Mouse (Mus musculus) layer of hippocampus, adult 8-10 months (tissue): ENCODE measurements around the gene Dnah17. TPM values are rescaled to one million over a fixed set of nuclear protein-coding genes. Genes with fewer than 3 reads are reported as not detected.
A peak's percentile ranks its signal among the peaks of the same experiment; 100 is the strongest.

Experiments used
- DNase-seq, 2 experiments: peaks; one replicate each; pipeline ENCODE4 v3.0.0; 2022; ENCODE audit warnings: low spot score in 2 of 2
- total RNA-seq, 4 experiments: library from RNA; stranded (reverse); gene quantifications; 2 replicates each; pipeline ENCODE4 v1.2.4; 2022

Dnah17 gene
- total RNA-seq, 4 experiments from 2014 or later = 0.07 to 0.09 TPM; not detected in 2

DNA sequence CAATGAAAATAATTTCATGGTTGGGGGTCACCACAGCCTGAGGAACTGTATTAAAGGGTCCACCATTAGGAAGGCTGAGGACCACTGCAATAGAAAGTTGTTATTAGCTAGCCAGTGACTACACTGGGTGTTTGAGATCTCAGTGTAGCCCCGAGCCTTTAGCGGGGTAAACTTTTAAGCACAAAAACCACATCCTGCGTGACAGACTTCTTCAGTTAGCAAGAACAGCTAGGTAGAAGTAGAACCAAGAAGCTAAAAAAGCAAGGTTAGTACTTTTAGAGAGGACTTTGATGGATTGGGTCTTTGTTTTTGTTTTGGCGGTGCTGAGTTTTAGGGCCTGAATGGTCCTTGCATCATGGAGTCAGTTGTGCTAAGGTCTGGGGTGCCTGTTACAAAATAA is 13.3 kb upstream of the Dnah17 start:
- no peak for DNase-seq

- DNase-seq = no peak
Observed at GRCm38 (mm10) chr11:118142547-118143165, 12.2 kb upstream of the Dnah17 start.

DNA sequence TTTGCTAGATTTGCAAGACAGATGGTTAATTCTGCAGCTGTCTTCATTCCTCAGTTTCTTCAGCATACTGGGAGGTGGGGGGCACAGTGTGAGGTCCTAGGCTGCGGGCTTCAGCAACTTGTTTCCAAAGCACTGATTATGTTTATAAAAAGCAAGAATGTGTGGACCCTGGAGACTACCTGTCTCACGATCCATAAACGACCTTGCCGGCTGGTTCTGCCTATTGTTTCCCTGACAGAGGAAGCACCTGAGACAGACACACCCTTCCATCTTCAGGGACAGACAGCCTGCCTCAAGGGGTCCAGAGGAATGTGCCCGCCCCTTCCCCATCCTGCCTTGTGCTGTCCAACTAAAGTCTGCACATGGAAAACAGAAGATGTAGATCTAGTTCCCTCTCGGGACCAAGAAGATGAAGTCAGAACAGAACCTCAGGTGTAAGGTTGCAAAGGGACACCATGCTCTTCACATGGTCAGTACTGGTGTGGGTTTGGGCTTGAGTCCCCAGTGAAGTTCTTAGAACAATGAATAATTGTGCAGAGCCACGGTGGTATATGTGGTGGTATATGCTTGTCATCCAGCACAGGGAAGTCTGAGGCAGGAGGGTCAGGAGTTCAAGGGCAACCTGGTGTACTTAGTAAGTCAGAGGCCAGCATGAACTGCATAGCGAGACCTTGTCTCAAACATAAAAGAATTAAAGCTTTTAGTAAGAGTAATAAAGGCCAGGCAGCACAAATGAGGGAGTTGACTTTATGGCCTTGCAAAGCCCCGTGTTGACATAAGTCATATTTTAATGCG is 10.5 kb upstream of the Dnah17 start:
- no peak for DNase-seq

DNA sequence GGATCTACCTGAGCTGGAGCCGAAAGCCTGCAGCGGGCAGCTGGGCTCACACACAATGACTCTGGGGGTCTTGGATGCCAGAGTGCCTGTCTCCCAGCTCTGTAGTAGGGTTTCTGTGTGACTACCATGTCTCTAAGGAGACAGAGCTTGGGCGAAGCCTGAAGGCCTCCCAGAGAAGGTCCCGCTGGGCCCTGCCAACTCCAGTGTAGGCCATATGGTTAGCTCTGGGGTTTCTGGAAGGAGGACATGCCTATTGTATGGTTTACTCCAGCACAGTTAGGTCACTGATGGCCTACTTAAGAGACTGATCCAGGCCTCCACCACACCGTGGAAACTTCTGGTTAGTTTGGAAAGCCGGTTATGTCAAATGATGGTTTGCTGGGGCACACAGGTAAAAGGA is 7.9 kb upstream of the Dnah17 start:
- DNase-seq = no peak

- no peak for DNase-seq
Observed at GRCm38 (mm10) chr11:118136172-118136632, 5.8 kb upstream of the Dnah17 start.

DNA sequence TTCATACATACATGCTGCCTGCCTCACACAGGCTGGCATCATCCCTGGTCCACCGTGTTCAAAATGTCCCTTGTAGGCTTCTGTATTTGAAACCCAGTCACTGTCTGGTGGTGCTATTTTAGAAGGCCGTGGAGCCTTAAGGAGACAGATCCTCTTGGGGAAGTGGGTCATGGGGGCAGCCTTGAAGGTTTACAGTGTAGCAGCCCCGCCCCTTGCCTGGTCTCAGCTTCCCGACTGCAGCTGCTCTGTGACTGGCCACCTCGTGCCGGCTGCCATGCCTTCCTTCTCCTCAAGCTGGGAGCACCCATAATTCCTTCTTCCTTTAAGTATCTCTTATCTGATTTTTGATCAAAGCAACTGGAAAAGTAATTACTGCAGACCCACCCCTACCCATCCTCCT is 4.8 kb upstream of the Dnah17 start:
- no peak for DNase-seq

DNA sequence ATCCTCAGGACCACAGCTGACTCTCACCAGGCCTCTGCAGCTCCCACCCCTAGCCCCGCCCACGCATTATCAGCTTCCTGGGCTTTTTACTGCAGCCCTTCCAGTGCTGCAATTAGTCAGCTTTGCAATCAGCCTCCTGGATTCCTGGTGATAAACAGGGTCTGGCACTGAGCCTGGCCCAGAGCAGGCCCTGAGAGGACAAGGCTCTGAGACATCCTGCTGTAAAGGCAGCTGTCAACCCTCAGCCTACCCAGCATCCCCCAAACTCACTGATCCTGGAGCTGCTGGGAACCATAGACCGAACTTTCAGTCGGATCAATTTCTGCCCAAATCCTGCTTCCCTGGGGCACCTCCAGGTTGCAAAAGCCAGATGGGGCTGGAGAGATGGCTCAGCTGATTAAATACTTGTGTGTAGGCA is 3.3 kb upstream of the Dnah17 start:
- DNase-seq = peak in 1 of 2 experiments; percentile 17

DNA sequence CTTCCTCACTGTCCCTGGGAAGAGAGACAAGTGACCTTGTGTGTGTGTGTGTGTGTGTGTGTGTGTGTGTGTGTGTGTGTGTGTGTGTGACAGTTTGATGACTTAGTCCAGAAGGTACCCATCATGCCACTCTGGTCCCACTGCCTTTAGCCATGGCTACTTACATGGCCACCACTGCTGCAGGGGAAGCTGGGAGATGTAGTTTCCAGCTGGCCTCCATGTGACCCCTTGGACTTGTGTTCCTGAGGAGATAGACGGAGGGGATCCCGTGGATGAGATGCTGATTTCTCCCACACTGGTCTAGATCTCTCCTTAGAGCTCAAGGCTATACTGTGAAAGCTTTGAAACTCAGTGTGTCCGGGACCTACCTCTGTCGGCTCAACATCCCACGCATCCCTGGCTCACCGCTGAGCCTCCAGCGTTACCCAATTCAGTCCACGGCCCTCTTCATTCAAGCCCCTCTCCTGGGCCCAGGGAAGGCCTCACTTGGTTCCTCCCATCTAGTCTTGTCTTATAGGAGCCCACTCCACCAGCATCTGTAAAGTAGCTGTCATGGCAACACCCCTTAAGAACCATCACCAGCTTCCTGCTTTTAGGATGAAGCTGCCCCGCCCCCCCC is 2.8 kb upstream of the Dnah17 start:
- no peak for DNase-seq

- DNase-seq = no peak
Observed at GRCm38 (mm10) chr11:118132136-118132535, 1.7 kb upstream of the Dnah17 start.

DNA sequence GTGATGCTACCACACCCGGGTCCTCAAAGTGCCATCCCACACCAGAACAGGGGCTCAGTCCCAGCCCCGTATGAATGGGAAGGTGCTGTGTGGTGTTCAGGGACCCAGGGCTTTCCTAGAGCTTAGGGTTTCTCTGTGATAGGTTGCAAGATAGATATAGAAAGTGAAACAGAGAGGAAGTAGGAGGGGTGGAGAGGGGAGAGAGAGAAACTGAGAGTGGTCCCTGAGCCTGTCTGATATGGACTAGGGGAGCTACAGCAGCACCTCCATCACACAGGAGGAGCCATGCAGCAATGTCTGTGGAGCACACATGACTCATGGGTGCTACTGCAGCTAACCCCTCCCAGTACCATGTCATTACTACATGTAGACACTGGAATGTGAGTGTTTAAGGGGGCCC is 622 bp downstream of the Dnah17 start:
- DNase-seq = no peak

GRCm38 (mm10) chr11:118121592-118121991 is 8.8 kb downstream of the Dnah17 start:
- DNase-seq = no peak

DNA sequence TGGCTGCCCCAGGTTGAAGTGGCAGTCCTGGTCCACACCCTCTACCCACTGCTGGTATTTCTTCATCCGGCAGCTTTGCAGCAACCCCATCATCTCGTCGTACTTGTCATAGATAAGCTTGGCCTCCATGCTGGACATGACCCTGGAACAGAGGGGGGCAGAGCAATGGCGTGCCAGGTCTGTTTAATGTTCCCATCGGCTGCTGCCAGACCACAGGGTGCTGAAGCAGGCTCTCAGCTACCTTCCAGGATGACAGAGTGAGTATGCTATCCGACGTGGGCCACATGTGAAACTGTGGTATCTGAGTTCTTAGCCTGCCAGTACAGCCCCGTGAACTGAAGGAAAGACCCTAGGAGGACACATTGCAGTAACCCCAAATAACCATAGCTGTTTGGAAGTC is 11.7 kb downstream of the Dnah17 start:
- DNase-seq = no peak

DNA sequence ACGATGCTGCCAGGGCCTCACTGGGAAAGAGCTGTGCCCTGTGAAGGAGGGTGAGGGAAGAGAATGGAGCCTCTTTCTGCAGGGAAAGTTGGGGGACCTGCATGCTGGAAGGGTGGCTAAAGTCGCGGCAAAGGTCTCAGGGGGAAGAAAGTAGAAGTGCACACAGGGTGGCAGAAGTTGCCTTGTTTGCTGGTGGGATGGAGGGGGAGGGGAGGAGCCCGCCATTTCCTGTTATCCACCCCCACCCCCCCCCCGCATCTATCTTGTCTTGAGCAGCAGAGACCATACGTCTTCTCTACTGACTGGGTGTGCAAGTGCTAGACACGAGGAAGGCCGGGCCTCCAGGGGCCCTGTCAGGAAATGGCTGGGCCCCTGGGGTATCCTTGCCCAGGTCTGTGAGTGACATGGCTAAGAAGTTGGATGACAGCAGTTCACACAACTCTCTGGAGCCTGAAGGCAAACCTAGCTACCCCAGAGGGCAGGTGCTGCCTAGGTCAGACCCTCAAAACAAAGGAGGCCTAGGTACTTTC is 15.8 kb downstream of the Dnah17 start:
- DNase-seq = no peak

GRCm38 (mm10) chr11:118113516-118114205 is 16.8 kb downstream of the Dnah17 start:
- DNase-seq = no peak

- DNase-seq = peak; percentile 48 to 81
Observed at GRCm38 (mm10) chr11:118104001-118104400, 26.4 kb downstream of the Dnah17 start.

GRCm38 (mm10) chr11:118103383-118103782 is 27.1 kb downstream of the Dnah17 start:
- no peak for DNase-seq

- peak; percentile 67 to 91 for DNase-seq
Observed at GRCm38 (mm10) chr11:118102838-118103237, 27.6 kb downstream of the Dnah17 start.

GRCm38 (mm10) chr11:118101133-118101532 is 29.3 kb downstream of the Dnah17 start:
- no peak for DNase-seq

- no peak for DNase-seq
Observed at GRCm38 (mm10) chr11:118096736-118097135, 33.7 kb downstream of the Dnah17 start.

DNA sequence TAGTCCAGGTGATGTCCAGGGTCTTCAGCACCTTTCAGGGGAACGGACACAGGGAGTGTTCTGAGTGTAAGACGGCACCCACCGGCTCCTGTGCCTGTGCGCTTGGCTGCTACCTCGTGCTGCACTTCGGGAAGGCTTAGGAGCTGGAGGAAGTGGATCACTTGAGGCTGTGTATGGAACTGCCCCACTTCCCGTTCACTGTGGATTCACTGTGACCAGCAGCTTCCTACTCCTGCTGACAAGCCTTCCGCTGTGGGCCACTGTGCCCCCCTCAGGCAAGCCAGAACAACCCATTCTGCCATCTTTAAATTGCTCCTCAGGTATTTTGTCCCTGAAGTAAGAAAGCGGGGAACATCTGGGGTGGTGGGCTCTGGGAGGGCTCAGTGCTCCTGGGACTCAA is 35.4 kb downstream of the Dnah17 start:
- DNase-seq = no peak

DNA sequence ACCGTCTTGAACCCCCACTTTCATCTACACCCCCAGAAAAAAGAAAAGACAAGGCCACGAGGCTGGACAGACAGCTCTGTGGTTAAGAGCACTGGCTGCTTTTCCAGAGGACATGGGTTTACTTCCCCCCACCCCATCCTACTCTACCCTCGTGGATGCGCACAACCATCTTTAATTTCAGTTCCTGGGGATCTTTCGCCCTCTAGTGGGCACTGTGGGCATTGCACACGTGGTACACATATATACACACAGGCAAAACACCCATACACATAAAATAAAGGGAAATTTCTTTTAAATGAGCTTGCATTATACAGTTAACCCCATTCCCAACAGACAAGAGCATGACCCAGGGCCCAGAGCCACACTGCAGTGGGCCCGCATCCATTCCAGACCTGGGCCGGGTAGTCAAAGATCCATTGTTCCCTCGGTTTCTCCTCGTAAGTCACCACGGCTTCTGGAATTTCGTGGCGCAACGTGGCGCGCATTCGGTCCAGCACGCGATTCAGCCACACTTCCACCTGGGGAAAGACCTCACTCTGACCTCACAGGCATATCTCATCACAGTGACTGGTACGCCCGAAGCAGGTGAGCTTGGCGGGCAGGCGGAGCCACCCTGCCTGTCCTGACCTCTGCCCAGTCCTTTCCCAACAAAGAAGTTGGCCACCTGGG is 39.3 kb downstream of the Dnah17 start:
- no peak for DNase-seq
